Mouse (Mus musculus): ENCODE data around the gene Gmppa.

DNA sequence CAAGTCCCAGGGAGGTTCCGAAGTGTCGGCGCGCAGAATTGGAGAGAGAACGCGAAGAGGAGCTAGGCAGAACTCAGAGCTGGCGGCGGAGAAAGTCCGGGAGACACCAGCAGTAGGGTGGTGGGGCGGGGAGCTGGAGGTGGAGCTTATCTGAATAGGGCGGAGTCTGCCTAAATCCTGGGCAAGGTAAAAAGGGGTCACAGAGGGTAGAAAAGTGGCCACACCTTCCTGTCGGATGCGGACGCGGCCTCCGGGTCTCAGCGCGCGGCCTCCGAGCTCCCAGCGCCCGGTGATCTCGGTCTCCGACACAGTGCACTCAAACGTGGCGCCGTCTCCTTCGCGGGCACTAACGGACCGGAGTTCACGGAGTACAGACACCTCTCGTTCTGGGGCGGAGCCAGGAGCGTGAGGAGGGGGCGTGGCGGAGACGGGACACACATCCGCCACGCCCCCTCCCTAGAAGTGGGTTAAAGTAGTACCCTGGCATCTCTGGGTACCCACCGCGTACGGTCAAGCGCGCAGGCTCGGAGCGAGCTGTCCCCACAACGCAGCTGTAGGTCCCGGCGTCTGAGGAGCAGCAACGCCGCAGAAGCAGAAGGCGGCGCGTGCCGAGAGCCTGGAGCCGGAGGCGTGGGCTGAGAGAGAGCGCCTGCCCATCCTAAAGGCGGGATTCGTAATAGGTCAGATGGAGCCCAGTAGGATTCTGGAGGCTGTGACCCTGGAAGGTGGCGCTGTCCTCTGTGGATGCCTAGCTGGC is 51.9 kb downstream of the Gmppa start:
- TF ChIP-seq CTCF (conservative IDR thresholded peaks at IDR 0.05; ENCODE audit: insufficient read depth, insufficient read length, low read depth, low read length): no peak
- TF ChIP-seq POLR2A (IDR thresholded peaks at IDR 0.05; ENCODE audit: low read depth, low read length): no peak

Data from kidney, adult 2 months (tissue).